Mouse (Mus musculus) midbrain, embryonic 14.5 days (tissue): ENCODE measurements around the gene Hist1h4b. TPM values are rescaled to one million over a fixed set of nuclear protein-coding genes. Genes with fewer than 3 reads are reported as not detected.
"Not testable (repeated sequence)": the region's sequence is repeated elsewhere in the genome, so short reads cannot be mapped to it uniquely, and the experiment has no call there.

ENCODE experiments used
- ATAC-seq: fragments of 200-750 bp; cut with Nextera tagmentation; 2 replicates; pipeline ENCODE4 v1.8.0; 2017; ENCODE audit warnings: moderate number of reproducible peaks, moderate library complexity; ENCODE audit not compliant: low FRiP score, low TSS enrichment
- DNase-seq: peaks from one replicate; pipeline ENCODE4 v3.0.0-alpha.2; 2015
- H3K27ac ChIP-seq: fragments of 300-500 bp; sonication (generic); replicated peaks from 2 replicates; pipeline ENCODE4 v1.5.1; 2014; ENCODE audit warnings: mild to moderate bottlenecking, low read depth, low read length, moderate library complexity
- H3K27me3 ChIP-seq: fragments of 300-500 bp; sonication (generic); 2 replicates; pipeline ENCODE4 v1.6.1; 2014; ENCODE audit warnings: low read length, control low read depth, mixed read lengths; ENCODE audit not compliant: control insufficient read depth, insufficient read depth
- H3K36me3 ChIP-seq: fragments of 300-500 bp; sonication (generic); 2 replicates; pipeline ENCODE4 v1.6.1; 2014; ENCODE audit warnings: low read length, control low read depth; ENCODE audit not compliant: control insufficient read depth, insufficient read depth
- H3K4me1 ChIP-seq: fragments of 300-500 bp; sonication (generic); 2 replicates; pipeline ENCODE4 v1.6.1; 2014; ENCODE audit warnings: mild to moderate bottlenecking, antibody characterized with exemption, low read length, control low read depth; ENCODE audit not compliant: control insufficient read depth, insufficient read depth
- H3K4me2 ChIP-seq: fragments of 300-500 bp; sonication (generic); 2 replicates; pipeline ENCODE4 v1.6.1; 2014; ENCODE audit warnings: mild to moderate bottlenecking, low read length, moderate library complexity
- H3K4me3 ChIP-seq: fragments of 300-500 bp; sonication (generic); replicated peaks from 2 replicates; pipeline ENCODE4 v1.5.1; 2014; ENCODE audit warnings: low read depth, low read length
- H3K9ac ChIP-seq: fragments of 300-500 bp; sonication (generic); replicated peaks from 2 replicates; pipeline ENCODE4 v1.6.1; 2014; ENCODE audit warnings: mild to moderate bottlenecking, low read length, moderate library complexity
- H3K9me3 ChIP-seq: fragments of 300-500 bp; sonication (generic); 2 replicates; pipeline ENCODE4 v1.6.1; 2016; ENCODE audit warnings: low read length, control low read depth, mixed read lengths; ENCODE audit not compliant: control insufficient read depth
- WGBS: fragments of 180-500 bp; shearing (Covaris S2); extraction: QIAGEN DNeasy Blood & Tissue Kit; methylation state at CpG from one replicate; pipeline ENCODE4 v1.1.7; 2014; 5-methylcytosine and 5-hydroxymethylcytosine counted together
- polyA plus RNA-seq: library from polyadenylated mRNA; unstranded; fragments of >200 nt; fragmentation: Nextera tagmentation; extraction: Ambion mirVana; gene quantifications from 2 replicates; pipeline ENCODE4 v1.2.1, GENCODE M21; 2014

The Hist1h4b gene
- 2.8 and 5.0 TPM in 2 replicates for polyA plus RNA-seq

DNA sequence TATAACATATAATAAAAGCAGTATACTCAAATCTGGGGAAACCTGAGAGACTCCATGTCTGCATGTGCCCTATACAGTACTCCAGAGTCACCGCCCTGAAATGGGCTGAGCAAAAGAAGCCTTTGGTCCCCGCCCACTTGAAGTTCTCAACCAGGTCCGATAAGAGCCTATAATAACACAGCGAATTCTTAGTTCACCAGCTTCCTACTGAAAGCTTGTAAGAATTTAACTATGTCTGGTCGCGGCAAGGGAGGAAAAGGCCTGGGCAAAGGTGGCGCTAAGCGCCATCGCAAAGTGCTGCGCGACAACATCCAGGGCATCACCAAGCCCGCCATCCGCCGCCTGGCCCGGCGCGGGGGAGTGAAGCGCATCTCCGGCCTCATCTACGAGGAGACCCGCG lies at the start of gene Hist1h4b:
Gene Hist1h4b, plus strand, starts transcription at position 224 of the 400 bp plus-strand sequence.
- 1% methylated on average over 17 of the region's 22 CpGs for WGBS
- H3K4me3 ChIP-seq: peak within 1 kb of the TSS; percentile 30
- no peak within 1 kb of the TSS; the same call in 1 of the 2 replicates for H3K9ac ChIP-seq
- H3K9me3 ChIP-seq: no peaks in the 10 kb centered on the region
- no peaks in the 10 kb centered on the region for H3K36me3 ChIP-seq
- peaks cover 13% of the 10 kb centered on the region for H3K4me1 ChIP-seq
- DNase-seq (peak; percentile 95), ATAC-seq (peak; percentile 67)
- H3K4me2 ChIP-seq: peak within 1 kb of the TSS; percentile 65
- peak within 1 kb of the TSS; percentile 65 for H3K27ac ChIP-seq
- H3K27me3 ChIP-seq: no peaks in the 10 kb centered on the region

DNA sequence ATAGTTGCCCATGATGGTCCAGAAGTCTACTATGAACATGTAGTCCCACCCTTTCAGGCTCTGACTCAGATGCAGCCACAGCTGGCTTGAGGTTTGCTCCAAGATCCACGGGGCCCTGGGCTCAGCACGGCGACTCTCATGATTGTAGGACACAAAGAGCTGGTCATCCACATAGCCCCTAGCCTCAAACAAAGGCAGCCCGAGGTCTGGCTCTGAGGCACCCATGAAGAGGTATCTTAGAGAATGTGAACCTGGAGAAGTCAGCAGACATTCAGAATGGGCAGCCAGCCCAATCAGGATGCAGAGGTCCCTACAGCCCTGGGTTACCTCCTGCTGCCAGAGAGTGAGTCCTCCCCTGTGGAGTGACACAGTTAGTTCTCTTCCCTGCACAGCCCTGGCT lies 48.8 kb upstream of the Hist1h4b start:
- H3K4me2 ChIP-seq: no peak overlapping the region
- no peak for DNase-seq
- WGBS: 84% methylated on average over 4 of the region's 4 CpGs
- no peak overlapping the region for H3K4me3 ChIP-seq
- H3K36me3 ChIP-seq: no peaks in the 10 kb centered on the region
- ATAC-seq: no peak
- H3K27me3 ChIP-seq: no peaks in the 10 kb centered on the region
- no peaks in the 10 kb centered on the region for H3K9me3 ChIP-seq
- H3K27ac ChIP-seq: no peak overlapping the region
- H3K4me1 ChIP-seq: no peaks in the 10 kb centered on the region
- no peak overlapping the region for H3K9ac ChIP-seq

DNA sequence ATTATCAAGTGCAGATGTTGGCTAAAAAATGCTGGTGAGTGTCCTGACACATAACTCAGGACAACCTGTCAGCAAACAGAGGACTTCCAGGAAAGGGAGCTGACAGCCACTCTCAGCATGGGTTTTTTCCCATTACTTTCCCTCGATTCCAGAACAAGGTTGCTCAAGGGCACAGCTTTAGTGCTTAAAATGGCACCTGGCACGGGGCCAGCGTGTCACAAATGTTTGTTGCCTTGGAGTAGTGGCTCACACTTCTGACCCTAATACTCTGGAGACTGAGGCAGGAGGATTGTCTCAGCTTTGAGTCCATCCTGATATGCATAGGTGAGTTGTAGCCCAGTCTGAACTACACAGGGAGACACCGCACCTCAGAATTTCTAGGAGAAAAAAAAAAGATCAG lies 48.2 kb upstream of the Hist1h4b start:
- H3K4me2 ChIP-seq: no peak overlapping the region
- no peaks in the 10 kb centered on the region for H3K36me3 ChIP-seq
- DNase-seq (no peak), ATAC-seq (no peak)
- WGBS: 81% methylated on average over 4 of the region's 4 CpGs
- no peaks in the 10 kb centered on the region for H3K27me3 ChIP-seq
- no peaks in the 10 kb centered on the region for H3K9me3 ChIP-seq
- H3K27ac ChIP-seq: no peak overlapping the region
- H3K4me1 ChIP-seq: no peaks in the 10 kb centered on the region
- no peak overlapping the region for H3K9ac ChIP-seq
- no peak overlapping the region for H3K4me3 ChIP-seq

DNA sequence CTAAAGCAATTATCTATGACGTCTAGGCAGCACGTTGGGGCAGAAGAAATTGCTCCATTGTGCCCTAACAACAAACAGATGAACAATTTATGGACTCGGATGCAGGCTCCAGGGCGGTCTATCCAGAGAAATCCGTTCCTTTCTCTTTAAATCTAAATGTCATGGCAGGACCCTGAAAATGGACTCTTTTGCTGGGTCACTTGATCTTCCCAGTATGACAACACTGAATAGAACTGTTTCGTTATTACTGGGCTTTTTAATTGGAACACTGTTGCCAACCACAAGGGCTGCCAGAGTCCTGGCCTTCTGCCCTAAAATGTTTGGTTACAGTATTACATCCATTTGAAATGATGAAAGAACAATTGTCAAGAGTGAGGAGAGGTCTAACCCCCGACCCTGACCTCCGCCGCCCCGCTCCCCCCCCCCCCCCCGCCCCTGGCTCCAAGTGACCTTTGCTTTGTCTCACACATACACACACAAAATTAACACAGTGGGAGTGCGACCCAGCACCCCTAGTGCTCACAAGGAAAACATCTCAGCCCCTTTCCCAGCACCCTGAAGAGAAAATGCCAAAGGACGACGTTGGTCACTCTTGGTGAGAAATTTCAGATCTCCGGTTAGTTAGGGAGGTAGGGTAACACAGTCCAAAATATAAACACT lies 47.0 kb upstream of the Hist1h4b start:
- ATAC-seq: no peak
- WGBS: 26% methylated on average over 15 of the region's 15 CpGs
- no peak overlapping the region for H3K27ac ChIP-seq
- 0 out of 2 replicates have a peak overlapping the region, but pooled peaks have one; percentile 44 for H3K9ac ChIP-seq
- peak overlapping the region; percentile 54 for H3K4me2 ChIP-seq
- no peaks in the 10 kb centered on the region for H3K4me1 ChIP-seq
- no peaks in the 10 kb centered on the region for H3K9me3 ChIP-seq
- no peak for DNase-seq
- H3K4me3 ChIP-seq: peak overlapping the region; percentile 23
- no peaks in the 10 kb centered on the region for H3K27me3 ChIP-seq
- no peaks in the 10 kb centered on the region for H3K36me3 ChIP-seq

- Histone ChIP-seq H3K36me3 (no peaks in the 10 kb centered on the region), H3K4me3 (peak within 1 kb of the TSS; percentile 23), H3K27me3 (no peaks in the 10 kb centered on the region), H3K4me1 (no peaks in the 10 kb centered on the region), H3K4me2 (peak within 1 kb of the TSS; percentile 54), H3K27ac (no peak within 1 kb of the TSS), H3K9me3 (no peaks in the 10 kb centered on the region), H3K9ac (peak within 1 kb of the TSS; percentile 44; the same call in 1 of the 2 replicates)
- 6% methylated on average over 17 of the region's 17 CpGs for WGBS
- DNase-seq: peak; percentile 50
- ATAC-seq: peak; percentile 63; the same call in 1 of the 2 replicates
These were observed 46.3 kb upstream of the Hist1h4b start, which contains the start of gene Hfe for GRCm38 (mm10) chr13:23710374-23711089. TSS of gene Hfe (minus strand) at chr13:23710854.

DNA sequence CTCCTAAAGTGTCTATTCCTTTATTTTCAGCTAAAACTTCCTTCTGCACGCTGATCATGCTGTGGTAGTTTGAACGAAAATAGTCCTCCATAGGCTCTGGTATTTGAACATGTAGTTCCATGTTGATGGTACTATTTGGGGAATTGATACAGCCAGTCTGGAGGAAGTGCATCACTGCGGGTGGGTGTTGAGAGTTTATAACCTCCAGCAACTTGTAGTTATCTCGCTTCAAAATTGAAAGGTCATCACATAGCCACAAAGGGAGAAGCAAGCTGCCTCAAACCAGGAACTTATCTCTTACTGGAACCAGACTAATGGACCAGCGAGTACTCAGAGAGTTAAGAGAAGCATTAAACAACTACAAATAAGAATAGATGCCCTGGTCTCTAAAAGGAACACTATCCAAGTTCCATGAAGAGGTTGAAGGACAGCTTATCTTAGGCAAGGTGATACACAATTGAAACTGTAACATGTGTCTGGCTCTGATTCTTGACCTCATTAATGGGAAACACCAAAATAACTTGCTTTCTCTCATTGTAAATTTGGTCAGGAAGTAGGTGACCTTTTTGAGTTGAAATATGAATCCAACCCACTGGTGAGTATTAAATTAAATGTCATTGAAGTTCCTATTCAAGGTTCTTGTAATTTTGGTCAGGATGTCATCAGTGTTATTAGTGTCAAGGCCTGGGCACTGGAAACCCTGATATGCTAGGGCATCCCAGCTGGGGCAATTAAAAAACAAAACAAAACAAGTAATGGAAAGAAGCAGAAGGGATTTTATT lies 40.4 kb upstream of the Hist1h4b start:
- no peaks in the 10 kb centered on the region for H3K36me3 ChIP-seq
- 86% methylated on average over 5 of the region's 5 CpGs for WGBS
- H3K4me2 ChIP-seq: no peak overlapping the region
- no peaks in the 10 kb centered on the region for H3K27me3 ChIP-seq
- ATAC-seq: no peak
- H3K9ac ChIP-seq: no peak overlapping the region
- H3K27ac ChIP-seq: no peak overlapping the region
- DNase-seq: no peak
- no peak overlapping the region for H3K4me3 ChIP-seq
- H3K4me1 ChIP-seq: no peaks in the 10 kb centered on the region
- H3K9me3 ChIP-seq: no peaks in the 10 kb centered on the region

GRCm38 (mm10) chr13:23717176-23717575 lies 39.6 kb upstream of the Hist1h4b start:
- H3K36me3 ChIP-seq: no peaks in the 10 kb centered on the region
- ATAC-seq (no peak), DNase-seq (no peak)
- WGBS: 63% methylated on average over 11 of the region's 11 CpGs
- H3K4me3 ChIP-seq: no peak overlapping the region
- no peaks in the 10 kb centered on the region for H3K4me1 ChIP-seq
- no peaks in the 10 kb centered on the region for H3K9me3 ChIP-seq
- no peak overlapping the region for H3K9ac ChIP-seq
- H3K4me2 ChIP-seq: no peak overlapping the region
- H3K27ac ChIP-seq: no peak overlapping the region
- H3K27me3 ChIP-seq: no peaks in the 10 kb centered on the region

DNA sequence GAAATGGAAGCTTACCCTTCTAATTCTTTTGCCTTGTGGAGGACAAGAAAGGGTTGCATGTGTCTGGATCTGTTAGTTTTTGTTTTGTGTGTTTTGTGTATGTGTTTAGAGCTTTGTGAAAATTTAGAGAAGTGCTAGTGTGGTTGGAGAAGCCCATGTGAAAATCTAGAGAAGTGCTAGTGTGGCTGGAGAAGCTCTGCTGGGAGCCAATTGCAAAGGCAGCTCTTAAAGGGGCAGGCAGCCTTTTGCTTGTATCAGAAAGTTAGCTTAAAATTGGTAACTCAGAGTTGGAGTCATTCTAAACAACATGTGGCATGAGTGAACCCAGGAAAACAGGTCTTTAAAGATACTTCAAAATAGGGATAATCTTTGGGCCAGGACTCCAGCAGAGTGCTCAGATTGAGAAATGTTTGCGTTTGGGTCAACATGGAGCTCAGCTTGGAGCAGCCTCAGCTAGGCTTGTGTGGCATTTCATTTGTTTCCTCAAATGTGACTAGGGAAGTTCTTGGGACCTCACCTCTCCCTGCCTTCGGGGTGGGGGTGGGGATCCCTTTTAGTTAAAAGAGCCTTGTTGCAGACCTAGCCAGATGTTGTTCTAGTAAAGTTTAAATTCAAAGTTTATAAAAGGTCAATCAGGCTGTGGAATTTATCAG lies 39.1 kb upstream of the Hist1h4b start:
- H3K27me3 ChIP-seq, H3K4me1 ChIP-seq, ATAC-seq, H3K9ac ChIP-seq, H3K9me3 ChIP-seq, DNase-seq, H3K4me3 ChIP-seq, H3K27ac ChIP-seq, H3K36me3 ChIP-seq, H3K4me2 ChIP-seq: not testable (repeated sequence)
- 25% methylated on average over 2 of the region's 2 CpGs for WGBS
